Mouse (Mus musculus): ENCODE data around the gene Olfr56.
"Not testable (repeated sequence)": the region's sequence is repeated elsewhere in the genome, so short reads cannot be mapped to it uniquely, and the experiment has no call there.

Gene Olfr56

DNA sequence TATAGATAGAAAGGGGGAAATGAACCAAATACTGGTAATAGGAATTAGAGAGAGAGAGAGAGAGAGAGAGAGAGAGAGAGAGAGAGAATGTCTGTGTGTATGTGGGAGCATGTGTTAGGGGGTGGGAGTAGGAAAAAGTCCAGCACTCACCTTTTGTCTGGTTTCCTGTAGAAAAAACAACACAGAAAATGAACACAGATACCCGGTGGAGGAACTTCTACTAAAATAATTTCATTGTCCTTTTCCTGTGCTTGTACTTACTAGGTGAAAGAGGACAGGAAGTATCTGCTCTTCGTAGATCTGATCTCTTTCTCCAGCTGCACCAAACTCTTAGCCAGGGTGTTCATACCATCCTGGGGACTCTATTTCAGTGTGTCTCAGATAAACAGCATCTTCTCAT is 135.5 kb downstream of the Olfr56 start:
- POLR2A ChIA-PET = no interaction called here
- CTCF ChIA-PET = interaction anchor here in 1 of 4 experiments (0.6 kb wide), 1 partner anchor 545 kb away, joined by 4 read pairs; no protein-coding TSS in a partner anchor

- CTCF ChIA-PET = interaction anchor here in 1 of 4 experiments (0.6 kb wide), 1 partner anchor 544 kb away, joined by 4 read pairs; no protein-coding TSS in a partner anchor
- POLR2A ChIA-PET = no interaction called here
Measured at GRCm38 (mm10) chr11:49114774-49115173, 136.1 kb downstream of the Olfr56 start, which contains the start of gene Olfr1396. Gene Olfr1396 (minus strand): TSS chr11:49114874.

DNA sequence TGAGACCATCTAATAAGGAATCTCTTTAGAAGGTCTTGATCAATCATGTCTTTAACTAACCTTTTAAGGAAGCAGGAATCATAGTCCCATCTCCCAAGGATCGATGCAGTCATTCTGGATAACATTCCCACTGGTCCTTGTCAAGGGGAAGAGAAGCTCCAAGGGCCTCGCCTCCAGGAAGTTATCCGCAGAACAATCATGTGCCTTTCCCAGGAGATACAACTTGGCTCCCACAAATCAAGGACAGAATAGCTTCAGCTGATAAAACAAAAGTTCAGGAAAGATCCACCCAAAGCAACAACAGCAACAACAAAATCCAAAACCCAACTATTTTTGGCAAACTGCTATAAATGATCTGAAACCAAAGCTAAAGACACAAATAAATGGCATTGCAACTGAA is 140.9 kb downstream of the Olfr56 start:
- ChIA-PET POLR2A (interaction anchor here in 1 of 4 experiments (0.6 kb wide), 1 partner anchor 321 kb away, joined by 3 read pairs; no protein-coding TSS in a partner anchor), CTCF (no interaction called here)

- POLR2A ChIA-PET = no interaction called here
- CTCF ChIA-PET = no interaction called here
Measured at GRCm38 (mm10) chr11:49124169-49124568, 145.5 kb downstream of the Olfr56 start.

DNA sequence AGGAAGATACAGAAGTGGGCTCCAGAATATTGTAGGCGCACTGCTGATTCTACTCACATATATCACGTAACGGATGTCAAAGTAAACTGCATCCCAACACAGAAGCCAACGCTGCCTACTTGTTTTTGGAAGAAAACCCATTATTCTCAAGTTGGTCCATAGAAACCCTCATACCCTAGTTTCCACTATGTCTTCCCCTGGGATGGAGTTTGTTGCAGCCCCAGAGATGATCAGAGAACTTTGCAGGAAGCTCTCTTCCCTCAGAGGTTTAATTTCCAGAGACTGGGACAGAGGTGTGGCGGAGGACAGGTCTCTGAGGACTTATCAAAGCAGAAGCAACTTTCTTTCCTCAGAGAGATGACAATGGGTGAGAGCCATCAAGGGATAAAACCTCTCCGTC is 163.3 kb downstream of the Olfr56 start, which contains the start of gene Olfr1395:
Gene Olfr1395, plus strand, starts transcription at position 301 of the 400 bp plus-strand sequence.
- CTCF ChIA-PET = no interaction called here
- POLR2A ChIA-PET = interaction anchor here in 1 of 4 experiments (0.6 kb wide), 1 partner anchor 60 kb away, joined by 4 read pairs; no protein-coding TSS in a partner anchor

DNA sequence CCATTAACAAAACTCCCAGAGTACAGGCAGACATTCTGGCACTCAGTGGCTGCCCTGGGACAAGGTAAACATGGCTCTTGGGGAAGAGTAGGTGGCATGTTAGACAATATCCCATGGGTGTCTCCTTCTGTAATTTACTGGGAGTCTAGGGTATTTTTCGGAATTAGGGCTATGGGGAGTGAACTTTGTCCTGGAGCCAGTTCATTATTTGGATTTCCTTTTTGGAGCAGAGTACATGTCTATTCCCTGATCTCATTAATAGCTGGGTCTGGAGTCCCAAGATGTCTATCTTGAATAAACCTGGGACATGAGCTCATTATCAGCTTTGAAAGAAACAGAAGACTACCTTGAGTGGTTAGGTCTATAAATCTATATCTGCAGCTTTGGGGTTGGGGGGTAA is 175.4 kb downstream of the Olfr56 start, which contains the start of gene Olfr1394:
Gene Olfr1394, plus strand, starts transcription at position 301 of the 400 bp plus-strand sequence.
- CTCF ChIA-PET = no interaction called here

DNA sequence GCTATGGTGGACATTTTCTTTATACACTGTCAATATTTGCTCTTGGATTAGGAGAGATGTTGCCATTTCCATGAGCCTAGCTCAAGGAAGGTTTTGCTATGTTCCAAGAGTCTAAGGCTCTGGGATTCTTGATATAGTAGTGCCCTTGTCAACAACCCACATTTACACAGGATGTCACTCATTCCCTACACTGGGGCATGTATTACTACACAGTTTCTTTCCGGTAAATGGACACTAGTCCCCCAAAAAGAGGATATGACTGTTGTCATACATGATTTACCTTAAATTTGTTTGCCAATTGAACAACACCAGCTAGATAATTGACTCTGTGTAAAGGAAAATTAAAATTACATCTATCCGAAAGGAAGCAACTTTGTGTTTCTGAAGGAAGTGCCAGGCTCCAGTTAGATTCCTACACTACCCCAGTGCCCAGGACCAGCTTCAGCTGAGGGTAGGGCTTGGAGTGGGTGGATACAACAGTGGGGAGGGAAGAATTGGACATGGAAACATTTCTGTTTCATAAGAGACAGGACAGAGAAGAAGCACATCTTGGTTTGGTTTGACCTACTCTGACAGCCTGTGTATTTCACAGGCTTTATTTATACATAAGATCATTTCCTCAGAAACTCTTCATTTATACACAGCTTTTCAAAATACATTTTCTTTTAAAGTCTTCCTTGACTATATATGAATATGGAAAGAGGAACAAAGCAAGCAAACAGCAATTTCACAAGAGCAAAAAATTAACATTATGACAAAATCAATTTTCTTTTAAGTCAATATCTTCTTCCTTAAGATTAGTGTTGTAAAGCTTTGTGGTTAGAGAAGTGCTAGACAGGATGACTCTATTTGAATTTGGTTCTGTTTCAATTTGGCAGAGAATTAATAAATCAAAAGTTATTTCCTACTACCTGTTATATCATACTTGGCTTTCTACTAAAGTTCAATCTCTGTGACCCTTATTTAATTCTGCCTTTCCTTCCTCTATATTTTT is 178.4 kb downstream of the Olfr56 start:
- ChIA-PET CTCF (interaction anchor here in 3 of 4 experiments (0.6 kb wide), 3 partner anchors 8 to 1499 kb away, joined by 3 to 4 read pairs (median 3); no protein-coding TSS in a partner anchor), POLR2A (interaction anchor here in 1 of 4 experiments (0.8 kb wide), 1 partner anchor 46 kb away, joined by 3 read pairs; the partner anchor contains the start of gene Zfp62)

More for the DNA sequence above, 175.4 kb downstream of the Olfr56 start, which contains the start of gene Olfr1394:
- POLR2A ChIA-PET = no interaction called here

DNA sequence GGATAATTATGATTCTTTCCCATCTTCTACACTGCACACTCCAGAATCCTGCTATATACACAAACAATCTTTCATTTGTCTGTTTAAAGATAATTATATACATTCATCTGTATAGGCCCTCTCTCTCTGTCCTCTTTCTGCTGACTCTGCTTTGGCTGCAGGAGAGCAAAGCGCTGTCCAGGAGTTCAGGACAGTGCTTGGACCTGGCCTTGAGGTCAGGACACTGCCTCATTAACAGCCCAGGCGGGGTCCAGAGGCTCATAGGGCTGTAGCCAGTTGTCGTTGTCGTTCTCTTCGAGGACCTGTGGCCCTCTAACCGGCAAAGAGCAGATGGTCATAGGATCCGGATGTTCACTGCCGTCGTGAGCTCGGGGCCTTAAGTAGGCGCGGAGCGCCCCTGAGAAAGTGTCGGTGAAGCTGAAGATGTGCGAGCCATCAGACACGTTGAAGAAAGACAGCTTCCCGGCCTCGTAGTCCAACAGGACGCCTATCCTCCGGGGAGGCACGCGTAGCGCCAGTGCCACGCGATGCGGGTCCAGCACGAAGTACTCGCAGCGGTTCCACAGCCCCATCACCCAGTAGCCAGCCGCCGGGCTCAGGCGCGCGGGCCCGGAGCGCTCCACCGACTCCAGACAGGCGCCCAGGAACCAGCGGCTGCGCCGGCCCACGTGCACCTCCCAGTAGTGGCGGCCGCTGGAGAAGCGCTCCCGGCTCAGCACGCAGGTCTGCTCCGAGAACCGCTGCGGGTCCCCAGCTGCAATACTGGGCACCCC is 190.3 kb downstream of the Olfr56 start:
- ChIA-PET POLR2A (interaction anchor here in 1 of 4 experiments (0.6 kb wide), 1 partner anchor 56 kb away, joined by 7 read pairs; no protein-coding TSS in a partner anchor), CTCF (interaction anchor here in 2 of 4 experiments (0.5 to 0.7 kb wide), 3 partner anchors 13 to 406 kb away, joined by 3 read pairs; no protein-coding TSS in a partner anchor)

- ChIA-PET CTCF (no interaction called here), POLR2A (interaction anchor here in 1 of 4 experiments (1.1 kb wide), 1 partner anchor 8 kb away, joined by 3 read pairs; no protein-coding TSS in a partner anchor)
Measured at GRCm38 (mm10) chr11:49170576-49170975, 191.9 kb downstream of the Olfr56 start.

DNA sequence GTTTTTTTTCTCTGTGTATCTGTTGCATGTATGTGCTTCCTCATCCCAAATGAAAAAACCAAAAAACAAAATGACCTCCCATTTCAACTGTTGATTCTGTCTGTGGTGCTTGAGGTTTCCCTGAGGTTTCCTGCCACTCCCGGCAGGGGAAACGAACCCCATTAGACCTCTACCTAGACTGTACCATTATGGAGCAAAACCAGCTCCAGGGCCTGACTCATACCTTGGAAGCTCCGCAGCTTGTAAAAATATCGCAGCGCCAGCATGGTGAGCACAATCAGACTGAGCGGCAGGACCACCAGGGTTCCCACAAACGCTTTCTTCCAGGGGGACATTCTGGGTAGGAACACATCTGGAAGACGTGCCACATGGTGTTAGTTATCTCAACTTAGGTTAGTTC is 196.7 kb downstream of the Olfr56 start:
- CTCF ChIA-PET = no interaction called here
- POLR2A ChIA-PET = interaction anchor here in 2 of 4 experiments (1.2 to 1.9 kb wide), 2 partner anchors 8 to 9 kb away, joined by 3 to 4 read pairs; no protein-coding TSS in a partner anchor

GRCm38 (mm10) chr11:49176047-49176779 is 197.5 kb downstream of the Olfr56 start:
- CTCF ChIA-PET, POLR2A ChIA-PET: not testable (repeated sequence)

DNA sequence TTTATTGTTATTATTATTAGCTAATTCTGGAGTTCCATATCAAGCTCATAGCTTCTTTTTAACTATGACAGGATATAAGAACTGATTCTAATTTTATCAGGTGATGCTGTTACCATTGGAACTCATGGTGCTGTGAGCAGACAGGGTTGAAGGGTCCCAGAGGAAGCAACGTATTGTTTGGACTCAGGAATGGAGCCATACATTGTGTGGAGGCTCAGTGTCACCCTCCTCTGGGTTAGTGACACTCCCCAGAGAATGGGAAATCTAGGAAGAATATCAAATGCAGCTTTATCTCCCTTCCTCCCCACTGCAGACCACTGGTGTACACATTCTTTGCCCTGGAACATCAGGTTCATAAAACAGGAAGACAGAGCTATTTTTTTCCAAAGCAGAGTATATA is 204.5 kb downstream of the Olfr56 start:
- POLR2A ChIA-PET = interaction anchor here in 1 of 4 experiments (0.8 kb wide), 1 partner anchor 9 kb away, joined by 4 read pairs; no protein-coding TSS in a partner anchor

More for the DNA sequence above, 204.5 kb downstream of the Olfr56 start:
- CTCF ChIA-PET = no interaction called here

All from embryonic stem cell, embryonic (primary cell).